Mouse (Mus musculus) kidney, adult 2 months (tissue): ENCODE measurements around the gene Actr3.

Experiments
- CTCF ChIP-seq: fragments of 200-500 bp; conservative IDR thresholded peaks from 2 replicates; pipeline ENCODE4 v1.5.1; 2011; ENCODE audit warnings: low read depth, mild to moderate bottlenecking, control low read depth, low read length, moderate library complexity, mixed read lengths; ENCODE audit not compliant: insufficient read depth, insufficient read length
- POLR2A ChIP-seq: fragments of 200-500 bp; IDR thresholded peaks from one replicate; pipeline ENCODE4 v1.6.1; 2011; ENCODE audit warnings: low read depth, low read length, control low read depth

- TF ChIP-seq CTCF (no peak), POLR2A (no peak)
Observed at GRCm38 (mm10) chr1:125434485-125435001, 984 bp downstream of the Actr3 start.
